Mouse (Mus musculus): ENCODE measurements around the gene Ttc34.

- TF ChIP-seq POLR2AphosphoS2 (IDR thresholded peaks at IDR 0.05; ENCODE audit: insufficient read length, low read depth) (no peak), MYOD1 (IDR thresholded peaks at IDR 0.05; ENCODE audit: control insufficient read depth in 1 of 3, insufficient read length in 2 of 3, low read depth in 2 of 3) (no peak), POLR2A (IDR thresholded peaks at IDR 0.05; ENCODE audit: insufficient read length, low read depth) (no peak), USF1 (IDR thresholded peaks at IDR 0.05; ENCODE audit: low read depth) (no peak), SRF (IDR thresholded peaks at IDR 0.05; ENCODE audit: control insufficient read depth, insufficient read length, low read depth) (no peak), CEBPB (IDR thresholded peaks at IDR 0.05; ENCODE audit: insufficient read depth, poor library complexity, severe bottlenecking) (no peak), E2F4 (IDR thresholded peaks at IDR 0.05; ENCODE audit: insufficient read depth) (no peak), MAX (IDR thresholded peaks at IDR 0.05; ENCODE audit: low read depth) (no peak), TCF12 (IDR thresholded peaks at IDR 0.05; ENCODE audit: insufficient read depth, poor library complexity, severe bottlenecking) (no peak)
Observed at GRCm38 (mm10) chr4:154910606-154911522, 73.6 kb downstream of the Ttc34 start.

All from myocyte (in vitro differentiated cells).